Mouse (Mus musculus) spleen, adult 18-20 months (tissue): Measurements from ENCODE around the gene Prelp.

Experiments used
- DNase-seq, 2 experiments: peaks; one replicate each; pipeline ENCODE4 v3.0.0; 2022; ENCODE audit warnings: mixed read lengths in 2 of 2

Prelp gene

GRCm38 (mm10) chr1:133933301-133934195 is 12.3 kb upstream of the Prelp start:
- no peak for DNase-seq

- DNase-seq: no peak
These were observed 8.8 kb upstream of the Prelp start for GRCm38 (mm10) chr1:133929980-133930379.

- no peak for DNase-seq
These were observed 4.0 kb upstream of the Prelp start for GRCm38 (mm10) chr1:133925223-133925622.

GRCm38 (mm10) chr1:133924141-133924875 is 3.1 kb upstream of the Prelp start:
- no peak for DNase-seq

- no peak for DNase-seq
These were observed 1.9 kb upstream of the Prelp start for GRCm38 (mm10) chr1:133923071-133923470.

GRCm38 (mm10) chr1:133920876-133921275 is 338 bp downstream of the Prelp start:
- DNase-seq: no peak

- no peak for DNase-seq
These were observed 813 bp downstream of the Prelp start for GRCm38 (mm10) chr1:133920401-133920800.

- no peak for DNase-seq
These were observed 3.1 kb downstream of the Prelp start for GRCm38 (mm10) chr1:133918088-133918470.

GRCm38 (mm10) chr1:133917456-133918087 is 3.6 kb downstream of the Prelp start:
- no peak for DNase-seq

- no peak for DNase-seq
These were observed 5.4 kb downstream of the Prelp start for GRCm38 (mm10) chr1:133915723-133916355.

- no peak for DNase-seq
These were observed 6.1 kb downstream of the Prelp start for GRCm38 (mm10) chr1:133915115-133915514.

- DNase-seq: no peak
These were observed 8.2 kb downstream of the Prelp start for GRCm38 (mm10) chr1:133913018-133913417.

- peak in 1 of 2 experiments; percentile 38 for DNase-seq
These were observed 9.8 kb downstream of the Prelp start for GRCm38 (mm10) chr1:133911456-133911855.

GRCm38 (mm10) chr1:133911008-133911407 is 10.2 kb downstream of the Prelp start:
- DNase-seq: no peak

GRCm38 (mm10) chr1:133910108-133910507 is 11.1 kb downstream of the Prelp start:
- no peak for DNase-seq

- no peak for DNase-seq
These were observed 12.3 kb downstream of the Prelp start for GRCm38 (mm10) chr1:133908659-133909575.

- DNase-seq: no peak
These were observed 13.1 kb downstream of the Prelp start, which contains the start of gene Optc for GRCm38 (mm10) chr1:133907949-133908658. Gene Optc, minus strand, starts transcription at chr1:133907999.

- DNase-seq: no peak
These were observed 14.8 kb downstream of the Prelp start for GRCm38 (mm10) chr1:133906420-133906819.

- DNase-seq: no peak
These were observed 20.4 kb downstream of the Prelp start for GRCm38 (mm10) chr1:133900825-133901224.

- no peak for DNase-seq
These were observed 22.1 kb downstream of the Prelp start for GRCm38 (mm10) chr1:133899043-133899542.

- DNase-seq: no peak
These were observed 23.9 kb downstream of the Prelp start for GRCm38 (mm10) chr1:133897293-133897692.
